Mouse (Mus musculus): ENCODE measurements around the gene Ttc28.

GRCm38 (mm10) chr5:111022339-111022738 lies 142.7 kb downstream of the Ttc28 start:
- no peak for TF ChIP-seq CTCF (IDR thresholded peaks at IDR 0.05; ENCODE audit: low read depth, low read length)
- TF ChIP-seq POLR2A (IDR thresholded peaks at IDR 0.05; ENCODE audit: extremely low read depth, insufficient read depth, low read length): no peak
